Mouse (Mus musculus) left cerebral cortex, postnatal 14 days (tissue): ENCODE data around the gene Ahcy. TPM values are rescaled to one million over a fixed set of nuclear protein-coding genes. Genes with fewer than 3 reads are reported as not detected.
"Not testable (repeated sequence)": the region's sequence is repeated elsewhere in the genome, so short reads cannot be mapped to it uniquely, and the experiment has no call there.

Experiments
- DNase-seq, 2 experiments: peaks; one replicate each; pipeline ENCODE4 v3.0.0; 2021 to 2022; ENCODE audit warnings: low spot score in 2 of 2, mixed read lengths in 1 of 2
- intact Hi-C: fragments of 180-260 bp; cut with DNase I; formaldehyde crosslinking; loops from one replicate; pipeline ENCODE4 v1.15.1; 2025
- total RNA-seq, 2 experiments: library from RNA; stranded (reverse); gene quantifications; 2 replicates each; pipeline ENCODE4 v1.2.3; 2021

Ahcy gene
- total RNA-seq, 2 experiments from 2014 or later, result 12.1 to 12.7 TPM

- DNase-seq, result no peak
- intact Hi-C loops, result no loop called here
Measured at GRCm38 (mm10) chr2:155032938-155033710, 41.2 kb downstream of the Ahcy start.

- intact Hi-C loops, result loop anchor here (1.0 kb wide), 1 partner anchor 18 kb away; no protein-coding TSS in a partner anchor
- no peak for DNase-seq
Measured at GRCm38 (mm10) chr2:155030831-155031230, 43.5 kb downstream of the Ahcy start.

GRCm38 (mm10) chr2:155020247-155020826 lies 54.0 kb downstream of the Ahcy start:
- intact Hi-C loops, DNase-seq: not testable (repeated sequence)

GRCm38 (mm10) chr2:155019673-155020072 lies 54.6 kb downstream of the Ahcy start:
- intact Hi-C loops, result no loop called here
- DNase-seq, result peak; percentile 88 to 89

GRCm38 (mm10) chr2:155018762-155019641 lies 55.3 kb downstream of the Ahcy start:
- DNase-seq, result peak; percentile 25 to 70
- intact Hi-C loops, result no loop called here

- DNase-seq, intact Hi-C loops: not testable (repeated sequence)
Measured at GRCm38 (mm10) chr2:155018251-155018755, 56.0 kb downstream of the Ahcy start, which contains the start of gene Gm14226. Gm14226 (plus strand) TSS chr2:155018266.

- intact Hi-C loops, DNase-seq: not testable (repeated sequence)
Measured at GRCm38 (mm10) chr2:155016751-155017150, 57.5 kb downstream of the Ahcy start.

GRCm38 (mm10) chr2:155012991-155013390 lies 61.3 kb downstream of the Ahcy start:
- intact Hi-C loops, result loop anchor here (1.0 kb wide), 1 partner anchor 17 kb away; no protein-coding TSS in a partner anchor
- DNase-seq, result no peak

- DNase-seq, result no peak
- intact Hi-C loops, result no loop called here
Measured at GRCm38 (mm10) chr2:155011086-155011656, 63.1 kb downstream of the Ahcy start.

Other genes with a start within 250 kb of the Ahcy start
- 10 to 100 TPM; 59.0 to 63.0 TPM for gene Eif2s2, start 181.6 kb downstream of the Ahcy start, total RNA-seq
- under 1 TPM; 0.13 to 0.18 TPM for gene Gm14226, start 56.2 kb downstream of the Ahcy start, total RNA-seq
- gene Itch, start 59.0 kb upstream of the Ahcy start, total RNA-seq, result 10 to 100 TPM; 40.7 to 42.2 TPM
- gene Dynlrb1, start 162.0 kb upstream of the Ahcy start, total RNA-seq, result 100 to 1,000 TPM; 329 to 335 TPM
- 100 to 1,000 TPM; 435 to 436 TPM for gene Map1lc3a, start 201.8 kb upstream of the Ahcy start, total RNA-seq